Mouse (Mus musculus): ENCODE data around the gene 4930453N24Rik.

DNA sequence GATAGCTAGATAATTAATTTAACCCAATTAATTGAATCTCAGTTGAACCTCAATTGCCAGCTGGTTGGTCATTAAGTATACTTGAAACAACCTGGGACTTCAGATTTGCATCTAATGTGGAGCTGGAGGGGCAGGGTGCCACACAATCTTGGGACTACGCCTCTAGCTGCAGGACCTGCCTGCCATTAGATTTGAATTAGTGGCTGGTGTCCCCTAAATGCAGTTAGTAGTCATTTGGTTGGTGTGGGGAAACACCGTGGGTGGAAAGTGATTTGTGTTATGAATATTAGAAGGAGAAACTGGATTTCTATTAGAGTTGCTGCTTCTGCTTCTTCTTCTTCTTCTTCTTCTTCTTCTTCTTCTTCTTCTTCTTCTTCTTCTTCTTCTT, 464 bp upstream of the 4930453N24Rik start:
- TF ChIP-seq CTCF (IDR thresholded peaks at IDR 0.05; ENCODE audit: low read depth) (no peak), EP300 (IDR thresholded peaks at IDR 0.05; ENCODE audit: low read depth) (no peak)
